Mouse (Mus musculus) NIH3T3 (cell line): ENCODE measurements around the gene Satb2.
"Not testable (repeated sequence)": the region's sequence is repeated elsewhere in the genome, so short reads cannot be mapped to it uniquely, and the experiment has no call there.

Experiments used
- DNase-seq: peaks from one replicate; pipeline ENCODE4 v3.0.0-alpha.2; 2012; ENCODE audit warnings: low read depth

The Satb2 gene

GRCm38 (mm10) chr1:56833307-56833706 lies 145.1 kb downstream of the Satb2 start:
- DNase-seq = no peak

DNA sequence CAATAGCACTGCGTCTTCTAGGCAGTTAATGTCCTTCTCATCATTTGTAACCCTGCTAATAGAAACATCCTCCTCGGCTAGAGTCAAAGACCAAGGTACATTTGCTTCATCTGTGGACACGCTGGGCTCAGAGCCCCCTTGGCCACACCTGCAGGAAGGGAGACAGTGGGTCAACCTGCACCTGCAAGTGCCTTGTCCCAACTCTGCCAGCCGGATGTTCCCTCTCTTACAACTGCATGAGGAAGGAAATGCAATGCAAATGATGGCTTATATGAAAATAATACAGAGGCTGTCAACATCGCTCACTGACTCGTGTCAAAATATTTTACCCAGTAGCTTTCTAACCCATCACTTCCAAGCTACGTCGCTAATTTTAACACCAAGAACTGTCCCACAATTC lies 145.7 kb downstream of the Satb2 start:
- no peak for DNase-seq

DNA sequence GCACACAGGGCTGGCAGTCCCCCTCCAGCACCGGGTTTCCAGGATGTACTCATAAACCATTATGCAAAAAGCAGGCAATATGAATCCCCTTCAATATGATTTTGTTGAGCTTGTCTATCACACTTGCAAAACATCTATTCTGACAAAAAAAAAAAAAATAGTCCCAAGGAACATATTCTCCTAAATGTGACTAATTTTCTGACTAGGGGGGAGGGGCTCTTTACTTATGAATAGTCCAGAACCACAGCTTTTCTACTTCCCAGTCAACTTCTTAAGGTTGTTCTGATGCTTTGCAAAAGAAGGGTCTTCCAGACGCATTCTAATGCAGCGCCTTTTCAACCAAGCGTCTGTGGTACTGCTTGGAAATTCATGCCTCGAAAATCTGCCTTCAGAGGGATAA lies 155.7 kb downstream of the Satb2 start:
- DNase-seq = no peak

GRCm38 (mm10) chr1:56822025-56822424 lies 156.4 kb downstream of the Satb2 start:
- no peak for DNase-seq

DNA sequence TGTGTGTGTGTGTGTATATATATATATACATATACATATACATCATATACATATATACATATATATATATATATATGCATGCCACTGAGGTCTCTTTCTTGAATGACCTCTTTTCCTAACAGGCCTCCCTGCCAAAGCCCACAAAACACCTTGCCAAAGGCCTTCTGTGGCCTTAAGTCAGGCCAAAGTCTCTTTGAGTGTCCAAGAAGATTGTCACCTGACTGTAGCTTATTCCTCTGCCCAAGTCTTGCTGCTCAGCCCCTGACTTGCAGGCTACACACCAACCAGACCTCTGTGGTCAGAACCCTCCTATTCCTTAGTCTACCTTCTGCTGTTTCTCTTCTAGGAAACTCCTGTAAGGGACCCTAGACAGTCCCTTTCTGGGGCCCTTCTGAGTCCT lies 164.9 kb downstream of the Satb2 start:
- no peak for DNase-seq

GRCm38 (mm10) chr1:56812961-56813360 lies 165.5 kb downstream of the Satb2 start:
- DNase-seq = no peak

- no peak for DNase-seq
Measured at GRCm38 (mm10) chr1:56811486-56811885, 167.0 kb downstream of the Satb2 start.

DNA sequence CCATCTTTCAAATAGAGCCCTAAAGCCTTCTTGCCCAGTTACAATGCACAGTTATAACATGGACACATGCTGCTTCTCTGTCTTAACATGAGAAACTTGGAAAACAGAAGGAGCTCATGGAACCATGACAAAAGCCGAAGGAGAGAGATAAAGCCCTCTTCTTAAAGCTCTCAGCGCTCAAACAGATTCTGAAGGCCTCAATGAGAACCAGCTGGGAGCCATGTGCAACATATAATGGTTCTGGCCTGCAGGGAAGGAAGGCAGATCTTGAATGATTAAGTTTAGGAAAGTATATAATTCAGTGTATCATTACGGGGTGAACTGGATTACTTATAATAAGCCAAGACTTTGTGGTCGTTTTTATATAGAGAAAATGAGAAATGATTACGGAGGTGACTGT lies 172.4 kb downstream of the Satb2 start:
- no peak for DNase-seq

DNA sequence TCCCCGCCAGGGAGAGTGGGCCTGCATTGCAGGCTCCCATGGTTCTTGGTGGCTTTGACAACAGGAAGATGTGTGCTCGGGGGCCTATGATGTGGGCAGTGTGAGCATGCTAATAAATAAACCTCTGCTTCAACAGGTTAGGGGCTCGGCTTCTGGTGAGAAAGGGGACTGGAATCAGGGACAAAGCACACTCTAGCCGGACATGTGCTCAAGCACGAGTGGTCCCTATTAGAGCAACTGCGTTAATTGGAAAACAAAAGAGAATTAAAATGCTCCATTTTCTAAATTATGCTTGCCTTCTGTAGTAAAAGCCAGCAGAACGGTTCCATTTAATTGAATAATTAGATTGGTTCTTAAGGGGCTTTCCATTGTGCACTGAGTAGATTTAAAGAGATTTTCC lies 177.8 kb downstream of the Satb2 start:
- no peak for DNase-seq

- DNase-seq = no peak
Measured at GRCm38 (mm10) chr1:56795016-56795608, 183.3 kb downstream of the Satb2 start.

GRCm38 (mm10) chr1:56789641-56790040 lies 188.8 kb downstream of the Satb2 start:
- no peak for DNase-seq

GRCm38 (mm10) chr1:56782139-56782538 lies 196.3 kb downstream of the Satb2 start:
- not testable (repeated sequence) for DNase-seq

- DNase-seq = no peak
Measured at GRCm38 (mm10) chr1:56764205-56764604, 214.2 kb downstream of the Satb2 start.

DNA sequence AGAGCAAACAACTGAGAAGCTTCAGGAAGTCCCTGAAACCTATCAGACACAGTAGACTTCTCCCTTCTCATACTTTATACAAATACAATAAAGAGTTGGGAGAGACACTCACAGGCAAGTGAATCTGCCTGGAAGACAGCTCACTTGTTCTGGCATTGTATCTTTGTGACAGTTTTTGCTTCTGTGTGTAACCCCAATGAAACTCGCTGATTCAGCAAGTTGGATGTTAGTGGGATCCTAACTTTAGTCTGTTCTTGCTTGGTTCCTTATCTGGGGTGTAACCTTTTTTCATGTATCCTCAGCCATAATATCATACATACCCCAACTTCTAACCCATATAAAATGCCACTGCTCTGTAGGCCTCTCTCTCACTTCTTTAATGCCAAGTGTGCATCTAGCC lies 216.9 kb downstream of the Satb2 start:
- no peak for DNase-seq

DNA sequence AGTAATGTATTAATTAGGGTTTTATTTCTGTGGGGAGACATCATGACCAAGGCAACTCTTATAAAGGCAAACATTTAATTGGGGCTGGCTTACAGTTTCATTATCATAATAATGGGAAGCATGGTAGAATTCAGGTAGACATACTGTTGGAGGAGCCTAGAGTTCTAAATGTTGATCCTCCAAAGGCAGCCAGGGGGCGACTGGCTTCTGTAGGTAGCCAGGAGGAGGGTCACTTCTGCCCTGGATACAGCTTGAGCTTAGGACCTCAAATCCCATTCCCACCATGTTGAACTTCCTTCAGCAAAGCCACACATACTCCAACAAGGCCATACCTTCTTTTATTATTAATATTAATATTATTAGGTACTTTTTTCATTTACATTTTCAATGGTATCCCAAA lies 225.2 kb downstream of the Satb2 start:
- peak; percentile 10 for DNase-seq

- no peak for DNase-seq
Measured at GRCm38 (mm10) chr1:56750693-56751092, 227.8 kb downstream of the Satb2 start.

DNA sequence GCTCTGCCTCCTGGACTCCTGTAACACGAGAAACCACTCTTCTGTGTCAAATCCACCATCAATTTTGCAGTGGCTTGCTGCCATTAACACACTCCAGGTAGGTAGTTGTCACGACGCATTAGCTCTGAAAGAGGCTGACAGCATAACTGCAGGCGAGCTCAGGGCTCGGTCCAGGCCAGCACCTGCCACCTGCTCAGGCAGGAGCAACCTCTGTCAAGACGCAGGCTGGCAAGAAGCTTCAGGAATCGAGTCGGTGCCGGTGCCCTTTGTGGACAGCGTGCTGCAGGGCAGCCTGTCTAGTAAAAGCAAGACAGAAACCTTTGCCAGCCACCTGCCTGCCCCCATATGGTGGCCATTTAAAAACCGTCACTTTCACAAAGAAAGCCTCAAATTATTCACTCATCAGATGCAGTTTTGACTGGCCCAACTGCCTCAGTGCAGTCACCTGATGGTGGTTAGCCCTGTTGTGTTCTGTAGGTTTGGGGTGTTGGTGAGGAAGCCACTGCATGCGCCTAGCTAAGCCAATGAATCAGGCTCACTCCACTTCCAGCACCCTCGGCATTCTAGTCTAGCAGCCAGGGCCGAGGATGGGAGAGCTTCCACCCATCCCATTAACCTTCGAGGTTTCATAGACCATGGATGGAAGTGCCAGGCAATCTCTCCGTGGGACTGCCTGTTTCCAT lies 228.7 kb downstream of the Satb2 start:
- DNase-seq = no peak

DNA sequence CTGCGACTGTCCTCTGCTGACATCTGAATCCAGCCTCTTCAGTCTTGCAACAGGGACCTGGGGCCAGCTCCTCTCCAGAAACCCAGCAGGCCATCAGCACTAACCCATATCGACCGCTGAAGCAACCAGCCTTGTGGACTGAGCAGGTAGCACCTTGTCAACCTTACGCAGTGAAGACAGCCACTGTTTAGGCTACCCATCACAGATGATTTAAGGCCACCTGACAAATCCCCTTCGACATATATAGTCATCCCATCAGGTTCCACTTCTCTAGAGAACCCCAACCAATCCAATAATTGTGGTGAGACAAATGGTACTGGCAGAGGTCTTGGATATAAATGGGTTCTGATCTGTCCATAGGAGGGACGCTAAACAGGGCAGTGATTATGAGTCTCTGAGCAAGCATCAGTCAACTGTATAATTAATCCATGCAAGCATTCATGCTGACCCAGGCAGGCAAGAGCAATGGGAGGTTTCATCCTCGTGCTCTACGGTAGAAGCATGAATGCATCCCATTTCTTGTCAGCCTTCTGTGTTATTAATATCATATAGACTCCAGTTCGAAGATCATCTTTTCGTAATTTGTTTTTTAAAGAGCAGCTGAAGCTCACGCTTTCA lies 229.5 kb downstream of the Satb2 start:
- no peak for DNase-seq
